Mouse (Mus musculus) right cerebral cortex, postnatal 4 days (tissue): ENCODE results near the gene Arap2.

Experiments
- DNase-seq: peaks from one replicate; pipeline ENCODE4 v3.0.0-alpha.2; 2022

Arap2 gene

GRCm38 (mm10) chr5:62618286-62618685, 147.7 kb downstream of the Arap2 start:
- DNase-seq = no peak

- DNase-seq = no peak
These were observed 154.0 kb downstream of the Arap2 start for GRCm38 (mm10) chr5:62611990-62612389.

GRCm38 (mm10) chr5:62587348-62587747, 178.6 kb downstream of the Arap2 start:
- no peak for DNase-seq

GRCm38 (mm10) chr5:62582643-62583042, 183.3 kb downstream of the Arap2 start:
- no peak for DNase-seq

GRCm38 (mm10) chr5:62581699-62582098, 184.3 kb downstream of the Arap2 start:
- no peak for DNase-seq

- no peak for DNase-seq
These were observed 191.6 kb downstream of the Arap2 start for GRCm38 (mm10) chr5:62574336-62574844.
